ENCODE assay signal across 16 mouse cellular contexts in the genomic region with DNA sequence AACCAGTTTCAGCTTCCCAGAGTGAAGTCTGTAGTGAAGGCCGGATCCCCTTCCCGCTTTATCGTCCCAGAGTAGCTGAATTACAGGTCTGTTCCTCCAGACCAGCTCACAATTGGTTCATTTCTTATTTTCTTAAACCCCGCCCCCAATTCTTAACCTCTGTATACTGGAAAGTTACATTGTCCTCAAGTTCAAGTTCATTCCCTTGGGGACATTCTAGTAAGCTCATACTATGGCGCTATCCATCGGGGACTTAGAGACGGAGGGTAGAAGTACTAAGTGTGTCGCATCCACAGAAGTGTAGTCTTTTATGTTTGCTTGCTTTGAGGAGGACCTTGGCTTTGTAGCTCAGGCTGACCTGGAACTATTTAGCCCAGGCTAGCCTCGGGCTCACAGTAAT. TPM values are rescaled to one million over a fixed set of nuclear protein-coding genes. Genes with fewer than 3 reads are reported as not detected.
A peak's percentile ranks its signal among the peaks of the same experiment; 100 is the strongest.
DNase-seq lines count a peak whose midpoint lies in the region; ATAC-seq and TF ChIP-seq lines count a peak whose summit lies in the region.
"Had no signal": no experiment of that assay in that cellular context is flagged by ENCODE, and none has a peak within 500 bp of the region (broad histone marks: within the 10 kb centered on the region; RNA-seq: fewer than 3 reads in every experiment).

No protein-coding gene starts in this region.

- H3K4me1 ChIP-seq in hindbrain, embryonic 14.5 days (replicated peaks; ENCODE audit: control insufficient read depth, insufficient read depth, low read length): peaks cover 16% of the 10 kb centered on the region
- H3K4me1 ChIP-seq in hindbrain, embryonic 10.5 days (replicated peaks): peaks cover 15% of the 10 kb centered on the region; the same call in 1 of the 2 replicates
- H3K4me1 ChIP-seq in brown adipose tissue, adult 24 weeks (ENCODE audit: control insufficient read depth, insufficient read depth, insufficient read length, low read length): peaks cover 14% of the 10 kb centered on the region
- H3K4me1 ChIP-seq in liver, postnatal 0 days (ENCODE audit: insufficient read depth): peaks cover 28% of the 10 kb centered on the region

- TF ChIP-seq EP300 in liver, postnatal 0 days (IDR thresholded peaks at IDR 0.05; ENCODE audit: low read depth): no peak

- peaks cover 26% of the 10 kb centered on the region for H3K36me3 ChIP-seq in hindbrain, embryonic 14.5 days (replicated peaks; ENCODE audit: control insufficient read depth, insufficient read depth)
- H3K36me3 ChIP-seq in hindbrain, embryonic 10.5 days: peaks cover 29% of the 10 kb centered on the region
- H3K36me3 ChIP-seq in liver, postnatal 0 days (replicated peaks; ENCODE audit: insufficient read depth, low read length): peaks cover 36% of the 10 kb centered on the region

- no peaks in the 10 kb centered on the region for H3K9me3 ChIP-seq in hindbrain, embryonic 14.5 days (ENCODE audit: control insufficient read depth, low read length)
- H3K9me3 ChIP-seq in hindbrain, embryonic 10.5 days: no peaks in the 10 kb centered on the region
- H3K9me3 ChIP-seq in liver, postnatal 0 days (ENCODE audit: low read length): no peaks in the 10 kb centered on the region
- H3K9me3 ChIP-seq: embryonic facial prominence, embryonic 15.5 days; forebrain, embryonic 12.5 days; limb, embryonic 15.5 days; midbrain, embryonic 12.5 days had no signal

- no peak overlapping the region for H3K9ac ChIP-seq in hindbrain, embryonic 14.5 days
- 0 out of 2 replicates have a peak overlapping the region, but pooled peaks have one; percentile 12 for H3K9ac ChIP-seq in liver, postnatal 0 days (replicated peaks)
- H3K9ac ChIP-seq: embryonic facial prominence, embryonic 15.5 days; forebrain, embryonic 12.5 days; limb, embryonic 15.5 days; midbrain, embryonic 12.5 days had no signal

- no peak for TF ChIP-seq CTCF in gastrocnemius, adult 2 months (IDR thresholded peaks at IDR 0.05)
- no peak for TF ChIP-seq CTCF in liver, postnatal 0 days (IDR thresholded peaks at IDR 0.05; ENCODE audit: low read depth)

- no peak for DNase-seq in gastrocnemius, adult 2 months
- no peak for DNase-seq in gastrocnemius, adult 8-10 months (ENCODE audit: low spot score in 2 of 2)
- DNase-seq in hindbrain, embryonic 14.5 days (ENCODE audit: low spot score): no peak
- no peak for DNase-seq in hindbrain, embryonic 10.5 days (ENCODE audit: low spot score)
- DNase-seq in liver, postnatal 0 days: no peak
- DNase-seq in natural killer cell, adult 2 months (ENCODE audit: low spot score in 2 of 2): no peak
- DNase-seq in kidney, postnatal 4 days: no peak
- DNase-seq: cerebellum, adult 9-10 months; thymus, postnatal 25 days had no signal

- peak overlapping the region; percentile 99 for H3K27ac ChIP-seq in gastrocnemius, adult 2 months
- H3K27ac ChIP-seq in hindbrain, embryonic 14.5 days: no peak overlapping the region
- H3K27ac ChIP-seq in hindbrain, embryonic 10.5 days: no peak overlapping the region
- H3K27ac ChIP-seq in brown adipose tissue, adult 24 weeks (replicated peaks; ENCODE audit: low read depth, low read length): peak overlapping the region; percentile 39
- peak overlapping the region; percentile 98; the same call in 1 of the 2 replicates for H3K27ac ChIP-seq in liver, postnatal 0 days (ENCODE audit: low read depth)
- H3K27ac ChIP-seq: embryonic facial prominence, embryonic 15.5 days; forebrain, embryonic 12.5 days; limb, embryonic 15.5 days; midbrain, embryonic 12.5 days had no signal

- H3K27me3 ChIP-seq in hindbrain, embryonic 14.5 days (ENCODE audit: control insufficient read depth, insufficient read depth, low read length): no peaks in the 10 kb centered on the region
- H3K27me3 ChIP-seq in hindbrain, embryonic 10.5 days (ENCODE audit: insufficient read depth, poor library complexity, severe bottlenecking): no peaks in the 10 kb centered on the region; the same call in 1 of the 2 replicates
- H3K27me3 ChIP-seq in liver, postnatal 0 days (ENCODE audit: insufficient read depth, low read length): no peaks in the 10 kb centered on the region
- H3K27me3 ChIP-seq: embryonic facial prominence, embryonic 15.5 days; forebrain, embryonic 12.5 days; limb, embryonic 15.5 days; midbrain, embryonic 12.5 days had no signal

- no peak for ATAC-seq in hindbrain, embryonic 14.5 days (ENCODE audit: low FRiP score)
- ATAC-seq in liver, postnatal 0 days: no peak
- ATAC-seq: activated CD4-positive, CD25-positive, alpha-beta regulatory T cell, adult 4 months; inflammation-experienced regulatory T-cells, adult 6 months had no signal

- 92% methylated on average over 9 of the region's 9 CpGs for WGBS in hindbrain, embryonic 14.5 days
- WGBS in hindbrain, embryonic 10.5 days: 94% methylated on average over 9 of the region's 9 CpGs
- WGBS in liver, postnatal 0 days (ENCODE audit: insufficient replicate concordance): 90% methylated on average over 9 of the region's 9 CpGs

- no peak overlapping the region for H3K4me3 ChIP-seq in gastrocnemius, adult 2 months
- no peak overlapping the region for H3K4me3 ChIP-seq in hindbrain, embryonic 14.5 days (replicated peaks; ENCODE audit: low read length)
- no peak overlapping the region for H3K4me3 ChIP-seq in hindbrain, embryonic 10.5 days
- H3K4me3 ChIP-seq in brown adipose tissue, adult 24 weeks (ENCODE audit: insufficient read depth, low read depth, low read length): no peak overlapping the region; the same call in 1 of the 2 replicates
- H3K4me3 ChIP-seq in liver, postnatal 0 days (ENCODE audit: low read depth, low read length): no peak overlapping the region
- H3K4me3 ChIP-seq: embryonic facial prominence, embryonic 15.5 days; forebrain, embryonic 12.5 days; limb, embryonic 15.5 days; midbrain, embryonic 12.5 days had no signal

- intact Hi-C loops in gastrocnemius, adult 2 months (cut with DNase I): no loop called here

- H3K4me2 ChIP-seq in hindbrain, embryonic 14.5 days (replicated peaks): peak overlapping the region; percentile 76; the same call in 1 of the 2 replicates
- peak overlapping the region; percentile 72 for H3K4me2 ChIP-seq in liver, postnatal 0 days (ENCODE audit: low read depth, low read length)
- H3K4me2 ChIP-seq: embryonic facial prominence, embryonic 15.5 days; forebrain, embryonic 12.5 days; limb, embryonic 15.5 days had no signal

RNA-seq across cellular contexts. Expression of gene Whamm, which starts 2.8 kb away (rescaled TPM):
- 10 to 100 TPM in 1 of 2 experiments, 1 to 10 TPM in 1; 6.9 to 11.2 TPM for total RNA-seq in gastrocnemius, adult 2 months (2021)
- 1 to 10 TPM; 7.6 to 9.6 (median 9.1) TPM for total RNA-seq in gastrocnemius, adult 8-10 months (2022)
- 8.5 and 9.9 TPM in 2 replicates for polyA plus RNA-seq in hindbrain, embryonic 14.5 days (2014; fragmentation: Nextera tagmentation; extraction: Ambion mirVana)
- 2.9 and 4.2 TPM in 2 replicates for polyA plus RNA-seq in hindbrain, embryonic 10.5 days (2016; fragmentation: Nextera tagmentation; extraction: Ambion mirVana)
- 10.7 and 12.9 TPM in 2 replicates for polyA plus RNA-seq in brown adipose tissue, adult 24 weeks (2012; ENCODE audit: insufficient read depth, insufficient read length, missing spikeins)
- polyA plus RNA-seq in liver, postnatal 0 days (2015; fragmentation: Nextera tagmentation; extraction: Ambion mirVana): 7.0 and 8.1 TPM in 2 replicates

RNA-seq across cellular contexts. Expression of gene Fsd2, which starts 7.1 kb away (rescaled TPM):
- 100 to 1,000 TPM; 311 to 349 TPM for total RNA-seq in gastrocnemius, adult 2 months (2021)
- 100 to 1,000 TPM; 291 to 459 (median 401) TPM for total RNA-seq in gastrocnemius, adult 8-10 months (2022)
- polyA plus RNA-seq in hindbrain, embryonic 14.5 days (2014; fragmentation: Nextera tagmentation; extraction: Ambion mirVana): 0.10 and 0.21 TPM in 2 replicates
- 0.07 and 0.54 TPM in 2 replicates for polyA plus RNA-seq in hindbrain, embryonic 10.5 days (2016; fragmentation: Nextera tagmentation; extraction: Ambion mirVana)
- polyA plus RNA-seq in brown adipose tissue, adult 24 weeks (2012; ENCODE audit: insufficient read depth, insufficient read length, missing spikeins): 18.0 and 18.9 TPM in 2 replicates
- polyA plus RNA-seq in liver, postnatal 0 days (2015; fragmentation: Nextera tagmentation; extraction: Ambion mirVana): 0.28 and 0.50 TPM in 2 replicates

Comparison
In these comparisons a context has a peak if more than half of its experiments do, and no peak if none do; other contexts are left out.
1. H3K27ac ChIP-seq: peak in gastrocnemius, adult 2 months (single experiment), brown adipose tissue, adult 24 weeks (single experiment) and liver, postnatal 0 days (single experiment); none in hindbrain, embryonic 14.5 days (single experiment) and hindbrain, embryonic 10.5 days (single experiment).
2. RNA of gene Fsd2, which starts 7.1 kb away (polyA plus RNA-seq): 18.0 to 18.9 TPM in brown adipose tissue, adult 24 weeks; 0.07 to 0.54 TPM in hindbrain, embryonic 10.5 days, 0.28 to 0.50 TPM in liver, postnatal 0 days and 0.10 to 0.21 TPM in hindbrain, embryonic 14.5 days; every median in the first group is over 10 times any median in the second.